Mouse (Mus musculus): ENCODE data around the gene Ryr3. TPM values are rescaled to one million over a fixed set of nuclear protein-coding genes. Genes with fewer than 3 reads are reported as not detected.

Gene Ryr3
- polyA plus RNA-seq, 1 experiment from 2014 or later = 3.7 TPM

DNA sequence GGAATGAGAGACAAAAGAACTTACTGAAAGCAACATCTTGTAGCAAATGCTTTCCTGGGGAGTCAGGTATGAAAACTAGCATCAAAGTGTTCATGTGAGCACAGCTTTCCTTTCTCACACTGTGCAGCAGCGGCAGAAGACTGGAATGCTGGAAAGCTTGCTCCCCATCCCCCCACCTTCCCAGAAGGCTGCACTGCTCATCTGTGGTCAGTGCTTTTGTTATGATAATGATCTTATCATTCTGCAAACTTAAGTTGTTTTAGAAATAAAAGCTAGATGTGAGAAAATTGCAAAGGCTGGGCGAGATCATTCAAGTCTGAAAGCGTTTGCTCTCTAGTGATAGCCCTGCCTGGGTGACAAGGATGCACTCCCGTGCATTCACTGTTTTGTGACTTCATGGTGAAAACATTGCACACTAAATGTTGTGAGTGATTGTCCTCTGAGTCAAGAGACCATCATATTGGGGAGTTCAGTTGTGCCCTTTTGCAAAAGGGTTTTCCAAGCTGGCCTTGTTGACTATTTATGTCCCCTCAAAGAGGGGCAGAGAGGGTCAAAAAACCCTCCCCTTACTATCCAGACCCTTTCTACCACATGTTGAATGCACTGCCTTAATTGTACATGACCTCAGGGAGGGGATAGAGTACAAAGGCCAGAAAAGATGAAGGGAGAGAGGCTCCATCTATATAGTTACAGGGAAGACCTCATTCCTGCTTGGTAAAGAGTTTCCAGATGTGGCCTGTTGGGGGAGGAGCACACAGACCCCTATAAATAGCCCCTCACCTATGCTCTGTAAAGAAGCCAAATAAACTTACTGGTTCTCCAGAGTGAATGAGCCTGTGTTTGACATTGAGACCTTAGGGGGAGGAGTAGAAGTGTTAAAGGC lies 385.2 kb downstream of the Ryr3 start:
- Histone ChIP-seq H3K27me3 (replicated peaks) (no peaks in the 10 kb centered on the region), H3K4me1 (no peaks in the 10 kb centered on the region), H3K4me3 (no peak overlapping the region), H3K27ac (replicated peaks) (no peak overlapping the region), H3K4me2 (no peak overlapping the region), H3K36me3 (no peaks in the 10 kb centered on the region), H3K9me3 (no peaks in the 10 kb centered on the region), H3K9ac (no peak overlapping the region)
- 37% methylated on average over 4 of the region's 4 CpGs for WGBS
- no peak for ATAC-seq (ENCODE audit: extremely low read depth, insufficient number of reproducible peaks, low FRiP score, low TSS enrichment)

DNA sequence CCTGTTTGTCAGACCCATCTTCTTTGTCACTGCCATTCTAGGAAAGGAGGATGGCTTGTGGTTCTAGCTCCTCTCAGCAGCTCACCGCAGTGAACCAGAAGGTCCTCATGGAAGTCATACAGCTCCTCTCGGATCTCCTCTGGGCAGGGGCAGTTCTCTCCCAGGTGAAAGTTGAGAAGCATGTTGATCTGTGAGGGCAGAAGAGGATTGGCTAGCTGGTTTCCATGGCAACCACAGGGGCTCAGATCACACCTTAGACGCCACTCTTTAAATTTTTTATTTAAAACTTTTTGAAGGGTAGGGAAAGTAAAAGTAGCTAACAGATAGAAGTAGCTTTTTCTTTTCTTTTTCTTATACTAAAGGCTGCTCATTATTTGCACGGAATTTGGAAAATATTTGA lies 390.3 kb downstream of the Ryr3 start:
- no peak overlapping the region for H3K4me3 ChIP-seq
- no peak overlapping the region for H3K9ac ChIP-seq
- H3K27me3 ChIP-seq (replicated peaks) = no peaks in the 10 kb centered on the region
- ATAC-seq (ENCODE audit: extremely low read depth, insufficient number of reproducible peaks, low FRiP score, low TSS enrichment) = no peak
- H3K36me3 ChIP-seq = no peaks in the 10 kb centered on the region
- 33% methylated on average over 4 of the region's 4 CpGs for WGBS
- no peak overlapping the region for H3K27ac ChIP-seq (replicated peaks)
- H3K9me3 ChIP-seq = no peaks in the 10 kb centered on the region
- H3K4me1 ChIP-seq = no peaks in the 10 kb centered on the region
- H3K4me2 ChIP-seq = no peak overlapping the region

DNA sequence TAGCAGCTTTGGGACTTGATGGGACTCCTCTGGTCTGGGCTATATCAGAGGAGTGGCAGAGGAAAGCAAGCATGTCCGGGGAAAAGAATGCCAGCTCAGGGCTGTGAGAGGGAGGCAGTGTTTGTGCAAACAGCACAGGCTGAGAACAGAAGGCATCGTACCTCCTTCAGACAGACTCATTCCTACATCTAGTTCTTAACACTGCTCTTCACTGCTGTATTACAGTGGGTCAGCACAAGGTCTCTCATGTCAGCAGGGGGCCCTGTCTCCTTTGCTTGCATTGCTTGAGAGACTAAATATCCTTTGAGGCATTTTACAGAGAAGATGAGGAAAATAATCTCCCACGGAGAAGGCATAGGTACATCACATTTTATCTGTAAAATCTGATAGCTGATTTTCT lies 394.2 kb downstream of the Ryr3 start:
- Histone ChIP-seq H3K9me3 (no peaks in the 10 kb centered on the region), H3K9ac (no peak overlapping the region), H3K4me2 (no peak overlapping the region), H3K36me3 (no peaks in the 10 kb centered on the region), H3K27me3 (replicated peaks) (no peaks in the 10 kb centered on the region), H3K4me3 (no peak overlapping the region), H3K4me1 (no peaks in the 10 kb centered on the region), H3K27ac (replicated peaks) (no peak overlapping the region)
- 39% methylated on average over 3 of the region's 3 CpGs for WGBS
- ATAC-seq (ENCODE audit: extremely low read depth, insufficient number of reproducible peaks, low FRiP score, low TSS enrichment) = no peak

GRCm38 (mm10) chr2:112819059-112819458 lies 397.8 kb downstream of the Ryr3 start:
- no peaks in the 10 kb centered on the region for H3K36me3 ChIP-seq
- no peaks in the 10 kb centered on the region for H3K4me1 ChIP-seq
- no peak overlapping the region for H3K27ac ChIP-seq (replicated peaks)
- H3K4me2 ChIP-seq = no peak overlapping the region
- no peak overlapping the region for H3K4me3 ChIP-seq
- H3K9ac ChIP-seq = no peak overlapping the region
- no peak for ATAC-seq (ENCODE audit: extremely low read depth, insufficient number of reproducible peaks, low FRiP score, low TSS enrichment)
- H3K27me3 ChIP-seq (replicated peaks) = no peaks in the 10 kb centered on the region
- H3K9me3 ChIP-seq = no peaks in the 10 kb centered on the region
- 63% methylated on average over 2 of the region's 2 CpGs for WGBS

- Histone ChIP-seq H3K9me3 (no peaks in the 10 kb centered on the region), H3K27me3 (replicated peaks) (no peaks in the 10 kb centered on the region), H3K4me3 (no peak overlapping the region), H3K36me3 (no peaks in the 10 kb centered on the region), H3K9ac (no peak overlapping the region), H3K4me2 (no peak overlapping the region), H3K4me1 (no peaks in the 10 kb centered on the region), H3K27ac (replicated peaks) (no peak overlapping the region)
- WGBS = 51% methylated on average over 3 of the region's 3 CpGs
- no peak for ATAC-seq (ENCODE audit: extremely low read depth, insufficient number of reproducible peaks, low FRiP score, low TSS enrichment)
These were observed 399.9 kb downstream of the Ryr3 start for GRCm38 (mm10) chr2:112816976-112817375.

GRCm38 (mm10) chr2:112815960-112816359 lies 400.9 kb downstream of the Ryr3 start:
- H3K4me3 ChIP-seq = no peak overlapping the region
- no peak for ATAC-seq (ENCODE audit: extremely low read depth, insufficient number of reproducible peaks, low FRiP score, low TSS enrichment)
- WGBS = 66% methylated on average over 3 of the region's 3 CpGs
- H3K4me2 ChIP-seq = no peak overlapping the region
- no peaks in the 10 kb centered on the region for H3K27me3 ChIP-seq (replicated peaks)
- H3K4me1 ChIP-seq = no peaks in the 10 kb centered on the region
- no peaks in the 10 kb centered on the region for H3K36me3 ChIP-seq
- no peak overlapping the region for H3K9ac ChIP-seq
- no peak overlapping the region for H3K27ac ChIP-seq (replicated peaks)
- no peaks in the 10 kb centered on the region for H3K9me3 ChIP-seq

DNA sequence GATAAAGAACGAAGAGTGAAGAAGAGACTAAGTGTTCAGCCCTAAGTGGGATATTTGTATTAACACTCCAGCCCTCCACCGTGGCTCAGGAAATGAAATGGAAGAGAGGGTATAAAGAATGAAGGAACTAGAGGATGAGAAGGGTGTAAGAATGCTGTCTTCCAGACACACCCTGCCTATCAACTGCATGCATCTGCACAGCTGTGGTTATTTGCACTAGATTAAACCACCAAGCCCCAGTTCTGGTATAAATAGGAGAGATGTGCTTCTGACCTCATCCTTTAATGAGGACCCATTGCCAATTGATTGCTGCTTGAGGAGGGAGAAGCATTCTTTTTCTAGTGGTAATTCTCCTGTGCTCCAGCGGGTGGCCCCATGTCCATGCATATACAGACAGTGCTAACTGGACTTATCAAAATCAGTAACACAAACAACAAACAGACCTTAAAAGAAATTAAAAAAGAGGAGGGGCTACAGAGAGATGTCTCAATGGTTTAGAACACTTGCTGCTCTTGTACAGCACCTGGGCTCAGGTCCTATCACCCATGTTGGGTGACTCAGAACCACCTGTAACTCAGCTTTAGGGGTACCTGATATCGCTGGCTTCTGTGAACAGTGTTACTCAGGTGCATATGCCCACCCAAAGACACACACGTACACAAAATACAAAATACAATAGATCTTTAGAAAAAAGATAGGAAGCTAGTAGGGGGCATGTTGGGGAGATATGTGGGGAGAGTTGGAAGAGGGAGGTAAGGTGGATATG lies 404.1 kb downstream of the Ryr3 start:
- Histone ChIP-seq H3K36me3 (no peaks in the 10 kb centered on the region), H3K4me3 (no peak overlapping the region), H3K27me3 (replicated peaks) (no peaks in the 10 kb centered on the region), H3K4me2 (no peak overlapping the region), H3K9ac (no peak overlapping the region), H3K4me1 (no peaks in the 10 kb centered on the region), H3K9me3 (no peaks in the 10 kb centered on the region), H3K27ac (replicated peaks) (no peak overlapping the region)
- no peak for ATAC-seq (ENCODE audit: extremely low read depth, insufficient number of reproducible peaks, low FRiP score, low TSS enrichment)
- 55% methylated on average over 5 of the region's 5 CpGs for whole genome bisulfite sequencing

DNA sequence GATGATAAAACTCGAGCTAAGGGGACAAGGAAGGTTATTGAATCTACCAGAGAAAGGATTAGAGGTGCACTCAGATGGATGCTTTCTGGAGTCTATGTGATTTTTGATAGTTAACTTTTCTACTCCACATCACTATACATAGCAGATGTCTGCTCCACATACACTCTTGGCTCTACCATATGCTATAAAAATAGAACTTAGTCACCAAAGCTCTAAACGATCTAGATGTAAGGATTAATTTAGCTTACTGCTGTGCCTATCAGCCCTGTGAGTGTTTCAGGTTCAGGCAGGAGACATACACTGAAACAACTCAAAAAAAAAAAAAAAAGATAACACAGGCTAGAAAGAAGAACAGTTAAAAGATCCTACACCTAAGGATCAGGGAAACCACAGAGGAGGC lies 410.9 kb downstream of the Ryr3 start:
- H3K27me3 ChIP-seq (replicated peaks) = no peaks in the 10 kb centered on the region
- no peak overlapping the region for H3K4me3 ChIP-seq
- no peak for ATAC-seq (ENCODE audit: extremely low read depth, insufficient number of reproducible peaks, low FRiP score, low TSS enrichment)
- no peak overlapping the region for H3K27ac ChIP-seq (replicated peaks)
- no peak overlapping the region for H3K9ac ChIP-seq
- no peaks in the 10 kb centered on the region for H3K4me1 ChIP-seq
- 51% methylated on average over 2 of the region's 2 CpGs for WGBS
- H3K36me3 ChIP-seq = no peaks in the 10 kb centered on the region
- no peaks in the 10 kb centered on the region for H3K9me3 ChIP-seq
- H3K4me2 ChIP-seq = no peak overlapping the region

- Histone ChIP-seq H3K36me3 (no peaks in the 10 kb centered on the region), H3K4me3 (no peak overlapping the region), H3K4me1 (0 out of 2 replicates have a peak, but pooled peaks cover 3% of the 10 kb centered on the region), H3K9ac (no peak overlapping the region), H3K27me3 (replicated peaks) (no peaks in the 10 kb centered on the region), H3K4me2 (no peak overlapping the region), H3K9me3 (no peaks in the 10 kb centered on the region), H3K27ac (replicated peaks) (no peak overlapping the region)
- 18% methylated on average over 8 of the region's 8 CpGs for WGBS
- ATAC-seq (ENCODE audit: extremely low read depth, insufficient number of reproducible peaks, low FRiP score, low TSS enrichment) = no peak
These were observed 416.9 kb downstream of the Ryr3 start for GRCm38 (mm10) chr2:112799995-112800353.

DNA sequence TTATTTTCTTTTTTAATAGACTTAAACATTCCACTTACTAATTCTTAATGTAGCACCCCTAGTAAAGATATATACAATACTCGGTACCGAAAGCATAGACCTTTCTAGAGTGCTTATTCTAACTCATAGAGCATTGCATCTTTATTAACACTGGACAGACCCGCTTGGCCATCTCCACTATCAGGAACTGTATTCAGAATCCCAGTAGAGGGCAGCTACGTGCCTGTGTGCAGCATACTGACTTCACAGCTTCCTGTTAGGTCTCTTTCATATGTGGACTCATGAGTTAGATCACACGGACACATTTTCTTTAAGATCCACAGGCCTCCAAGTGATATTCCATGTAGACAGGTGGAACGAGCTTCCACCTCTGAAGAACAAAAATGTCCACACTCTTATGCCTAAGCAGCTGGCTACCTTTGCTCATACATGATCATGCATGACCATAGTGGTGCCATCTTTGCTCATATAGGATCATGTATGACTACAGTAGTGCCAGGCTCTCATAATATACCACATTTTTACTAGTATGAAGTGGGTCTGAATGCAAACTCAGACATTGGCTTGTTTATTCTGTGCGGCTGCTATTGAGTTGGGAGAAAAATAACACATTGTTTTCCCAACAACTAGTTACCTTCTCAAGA lies 417.4 kb downstream of the Ryr3 start:
- Histone ChIP-seq H3K4me3 (no peak overlapping the region), H3K27ac (replicated peaks) (no peak overlapping the region), H3K4me1 (0 out of 2 replicates have a peak, but pooled peaks cover 3% of the 10 kb centered on the region), H3K27me3 (replicated peaks) (no peaks in the 10 kb centered on the region), H3K4me2 (no peak overlapping the region), H3K36me3 (no peaks in the 10 kb centered on the region), H3K9ac (no peak overlapping the region), H3K9me3 (no peaks in the 10 kb centered on the region)
- no peak for ATAC-seq (ENCODE audit: extremely low read depth, insufficient number of reproducible peaks, low FRiP score, low TSS enrichment)
- WGBS = 67% methylated on average over 7 of the region's 7 CpGs

DNA sequence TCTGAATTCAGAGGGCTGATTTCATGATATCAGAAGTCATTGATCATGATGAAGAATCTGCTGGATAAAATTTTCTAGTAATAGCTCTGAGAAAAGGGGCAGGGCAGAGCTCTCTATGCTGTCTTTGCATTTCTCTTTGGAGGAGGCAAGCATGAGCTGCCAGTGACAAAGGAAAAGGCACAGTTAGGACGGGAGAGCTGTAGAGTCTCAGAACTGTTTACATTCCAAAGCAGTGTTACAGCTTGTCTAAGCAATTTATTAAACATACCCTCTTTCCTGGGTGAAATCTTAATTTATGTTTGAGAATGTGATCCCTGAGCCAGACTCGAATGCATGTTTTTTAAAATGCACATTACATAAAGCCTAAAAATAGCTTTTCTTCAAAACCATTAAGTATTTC lies 435.3 kb downstream of the Ryr3 start:
- Histone ChIP-seq H3K36me3 (no peaks in the 10 kb centered on the region), H3K4me1 (no peaks in the 10 kb centered on the region), H3K27me3 (replicated peaks) (no peaks in the 10 kb centered on the region), H3K27ac (replicated peaks) (no peak overlapping the region), H3K9me3 (no peaks in the 10 kb centered on the region), H3K4me3 (no peak overlapping the region), H3K4me2 (no peak overlapping the region), H3K9ac (no peak overlapping the region)
- no peak for ATAC-seq (ENCODE audit: extremely low read depth, insufficient number of reproducible peaks, low FRiP score, low TSS enrichment)
- WGBS = 38% methylated on average over 2 of the region's 2 CpGs
